Mouse (Mus musculus): ENCODE data around the gene Atp2a3.

Atp2a3 gene

DNA sequence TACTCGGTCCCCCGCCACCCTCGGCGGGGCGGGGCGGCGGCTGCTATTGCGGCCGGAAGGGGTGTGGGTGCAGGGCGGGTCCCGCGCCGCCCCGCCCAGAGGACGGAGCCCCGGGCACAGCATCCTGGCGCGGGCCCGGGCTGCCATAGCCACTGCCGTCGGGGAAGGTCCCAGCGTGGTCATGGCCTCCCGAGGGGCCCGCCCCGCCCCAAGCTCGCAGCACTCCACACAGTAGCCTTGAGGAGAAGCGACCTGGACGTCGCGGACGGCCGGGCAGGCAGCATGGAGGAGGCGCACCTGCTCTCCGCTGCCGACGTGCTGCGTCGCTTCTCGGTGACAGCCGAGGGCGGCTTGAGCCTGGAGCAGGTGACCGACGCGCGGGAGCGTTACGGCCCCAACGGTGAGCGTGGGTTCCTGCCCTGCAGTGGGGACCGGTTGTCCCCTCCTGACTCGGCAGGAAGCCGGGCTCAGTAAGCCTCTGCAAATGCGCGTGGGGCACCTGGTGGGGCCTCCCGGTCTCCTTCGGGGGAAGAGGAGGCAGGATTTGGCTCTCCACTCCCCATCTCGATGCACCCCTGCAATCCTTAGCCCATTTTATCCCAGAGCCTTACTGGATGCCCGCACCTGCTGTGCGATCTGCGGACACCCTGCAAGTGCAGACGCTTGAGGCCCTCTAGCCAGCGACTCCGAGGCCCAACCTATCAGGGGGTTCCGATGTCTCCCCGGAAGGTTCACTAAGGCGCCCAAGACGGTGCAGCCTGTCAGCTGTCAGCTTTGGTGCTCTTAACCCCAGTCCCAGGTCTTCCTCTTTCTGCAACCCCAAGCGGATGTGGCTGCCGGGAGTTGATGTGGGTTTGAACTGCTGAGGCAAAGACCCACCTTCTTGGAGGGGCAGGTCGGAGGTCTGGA, at the start of gene Atp2a3:
TSS of gene Atp2a3 (plus strand) at position 98 of the 909 bp plus-strand sequence.
- DNase-seq (ENCODE audit: low read depth, low spot score), result no peak

DNA sequence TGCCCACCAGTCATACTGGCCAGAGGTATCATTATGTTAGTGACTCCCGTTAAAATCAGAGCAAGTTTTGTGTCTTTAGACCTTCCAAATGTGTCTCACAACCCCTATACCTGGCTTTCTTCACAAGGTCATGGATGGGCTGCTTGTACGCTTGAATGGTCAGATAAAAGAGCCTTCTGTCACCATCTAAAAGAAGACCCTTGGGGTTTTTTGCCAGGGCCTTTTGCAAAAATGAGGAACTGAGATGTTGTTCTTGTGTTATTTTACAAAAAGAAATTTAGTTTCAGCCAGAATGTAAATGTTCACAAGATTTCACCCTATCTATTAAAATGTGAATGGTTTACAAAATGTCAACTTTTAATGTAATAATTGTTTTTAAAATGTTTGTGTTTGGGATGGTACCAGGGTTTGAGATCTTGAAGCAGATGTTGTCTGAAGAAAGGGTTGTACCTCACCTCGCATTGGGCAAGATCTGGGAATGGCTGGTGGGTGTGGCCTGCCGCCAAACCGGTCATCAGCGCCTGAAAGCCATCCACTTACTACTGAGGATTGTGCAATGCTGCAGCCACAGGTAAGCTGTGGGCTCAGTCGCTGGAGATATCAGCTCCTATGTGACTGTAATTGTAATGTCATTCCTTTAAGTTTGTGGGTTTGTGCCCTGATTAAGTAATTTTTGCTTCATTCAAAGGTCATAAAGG, 43.5 kb upstream of the Atp2a3 start:
- no peak for DNase-seq (ENCODE audit: low read depth, low spot score)

DNA sequence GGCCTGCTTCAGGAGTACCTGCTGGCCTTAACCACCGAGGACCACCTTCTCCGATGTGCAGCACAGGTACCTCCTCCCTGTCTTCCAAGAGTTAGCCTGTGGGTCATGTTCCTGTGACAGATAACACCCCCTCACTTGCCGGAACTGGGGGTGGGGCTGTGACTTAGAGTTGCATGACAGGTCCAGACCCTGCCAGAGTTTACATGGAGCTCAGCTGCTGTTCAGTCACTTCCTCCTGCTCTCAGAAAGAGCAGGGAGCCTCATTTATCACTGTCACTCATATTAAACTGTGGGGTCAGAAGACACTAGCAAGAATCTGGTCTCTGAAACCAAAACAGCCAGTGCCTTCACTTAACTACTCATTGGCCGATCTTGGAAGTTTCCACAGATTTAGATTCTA, 37.9 kb upstream of the Atp2a3 start:
- DNase-seq (ENCODE audit: low read depth, low spot score), result no peak

DNA sequence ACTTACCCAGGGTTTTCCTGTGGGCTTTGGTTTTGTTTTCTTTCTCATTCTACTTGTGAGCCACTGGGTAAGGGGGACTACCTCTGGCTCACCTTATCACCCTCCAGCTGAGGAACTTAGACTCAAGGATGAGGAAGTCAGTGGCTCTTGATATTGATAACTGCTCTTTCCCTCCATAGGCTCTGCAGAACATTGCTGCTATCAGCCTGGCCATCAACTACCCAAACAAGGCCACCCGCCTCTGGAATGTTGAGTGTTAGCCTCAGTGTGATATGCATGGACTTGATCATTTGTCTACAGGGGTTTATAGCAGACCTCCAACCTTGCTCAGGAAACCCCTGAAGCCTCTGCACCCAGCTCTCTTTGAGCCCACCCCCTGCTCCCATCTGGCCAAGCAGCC, 36.5 kb upstream of the Atp2a3 start:
- no peak for DNase-seq (ENCODE audit: low read depth, low spot score)

DNA sequence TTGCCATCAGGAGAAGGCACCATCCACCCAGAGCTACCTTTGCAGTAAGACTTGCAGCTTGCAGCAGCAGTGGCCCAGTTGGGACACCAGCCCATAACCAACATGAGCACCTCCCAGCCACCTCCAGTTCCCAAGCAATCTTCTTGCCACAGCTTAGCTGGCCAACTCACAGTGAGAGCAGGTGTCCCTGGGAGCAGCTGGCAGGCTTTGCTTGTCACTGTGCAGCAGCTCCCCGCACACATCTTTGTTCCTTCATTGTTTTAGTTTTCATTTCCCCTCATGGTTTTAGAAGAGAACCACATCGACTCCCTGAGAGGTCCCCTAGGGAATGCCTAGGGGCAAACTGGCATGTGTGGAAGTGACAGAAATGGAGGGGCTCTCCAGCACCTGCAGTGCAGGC, 35.9 kb upstream of the Atp2a3 start:
- DNase-seq (ENCODE audit: low read depth, low spot score), result no peak

DNA sequence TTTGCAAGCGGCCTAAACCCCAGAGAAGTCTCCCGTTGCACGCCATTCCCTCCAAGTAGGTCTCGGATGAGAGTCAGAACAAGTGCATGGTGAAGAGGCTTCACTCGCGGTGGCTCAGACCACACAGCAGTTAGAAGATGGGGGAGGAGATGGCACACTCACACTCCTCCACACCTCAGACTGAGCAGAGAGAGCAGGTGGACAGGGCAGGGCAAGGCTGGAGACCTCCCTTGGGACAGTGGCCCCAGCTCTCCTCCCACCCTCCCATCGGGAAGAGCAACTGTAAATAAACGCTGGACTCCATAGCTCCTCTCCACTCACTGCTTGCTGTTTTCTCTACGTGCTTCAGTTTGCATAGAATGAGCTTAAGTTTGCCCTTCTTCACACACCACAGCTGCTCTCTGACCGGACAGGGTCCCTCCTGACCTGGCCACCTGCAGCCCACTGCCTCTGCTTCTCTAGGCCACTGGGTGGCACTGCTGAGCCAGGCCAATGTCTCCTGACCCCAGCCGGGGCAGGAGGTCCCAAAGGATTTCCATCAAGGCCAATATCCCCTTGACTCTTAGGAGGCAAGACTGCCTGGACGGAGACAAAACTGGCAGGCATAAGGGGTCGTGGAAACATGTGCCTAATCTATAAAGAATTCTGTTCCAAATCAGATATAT, 34.6 kb upstream of the Atp2a3 start:
- no peak for DNase-seq (ENCODE audit: low read depth, low spot score)

DNA sequence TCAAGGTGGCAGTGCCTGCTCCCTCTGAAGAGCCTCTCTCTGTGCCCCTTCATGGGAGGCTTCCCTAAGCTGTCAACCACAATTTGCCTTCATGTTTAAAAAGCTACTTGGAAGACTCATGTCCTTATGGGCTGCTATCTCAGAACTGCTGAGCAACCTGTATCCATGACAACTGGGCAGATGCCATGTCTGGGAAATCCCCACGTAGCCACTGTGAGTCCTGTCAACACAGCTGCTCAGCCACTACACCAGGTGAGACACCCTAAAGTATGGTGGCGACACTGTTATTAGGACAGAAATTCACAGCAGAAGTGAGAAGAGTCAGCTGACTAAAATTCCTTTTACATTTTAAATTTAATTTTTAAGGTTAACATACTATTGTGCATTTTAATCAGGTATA, 32.5 kb upstream of the Atp2a3 start:
- no peak for DNase-seq (ENCODE audit: low read depth, low spot score)

DNA sequence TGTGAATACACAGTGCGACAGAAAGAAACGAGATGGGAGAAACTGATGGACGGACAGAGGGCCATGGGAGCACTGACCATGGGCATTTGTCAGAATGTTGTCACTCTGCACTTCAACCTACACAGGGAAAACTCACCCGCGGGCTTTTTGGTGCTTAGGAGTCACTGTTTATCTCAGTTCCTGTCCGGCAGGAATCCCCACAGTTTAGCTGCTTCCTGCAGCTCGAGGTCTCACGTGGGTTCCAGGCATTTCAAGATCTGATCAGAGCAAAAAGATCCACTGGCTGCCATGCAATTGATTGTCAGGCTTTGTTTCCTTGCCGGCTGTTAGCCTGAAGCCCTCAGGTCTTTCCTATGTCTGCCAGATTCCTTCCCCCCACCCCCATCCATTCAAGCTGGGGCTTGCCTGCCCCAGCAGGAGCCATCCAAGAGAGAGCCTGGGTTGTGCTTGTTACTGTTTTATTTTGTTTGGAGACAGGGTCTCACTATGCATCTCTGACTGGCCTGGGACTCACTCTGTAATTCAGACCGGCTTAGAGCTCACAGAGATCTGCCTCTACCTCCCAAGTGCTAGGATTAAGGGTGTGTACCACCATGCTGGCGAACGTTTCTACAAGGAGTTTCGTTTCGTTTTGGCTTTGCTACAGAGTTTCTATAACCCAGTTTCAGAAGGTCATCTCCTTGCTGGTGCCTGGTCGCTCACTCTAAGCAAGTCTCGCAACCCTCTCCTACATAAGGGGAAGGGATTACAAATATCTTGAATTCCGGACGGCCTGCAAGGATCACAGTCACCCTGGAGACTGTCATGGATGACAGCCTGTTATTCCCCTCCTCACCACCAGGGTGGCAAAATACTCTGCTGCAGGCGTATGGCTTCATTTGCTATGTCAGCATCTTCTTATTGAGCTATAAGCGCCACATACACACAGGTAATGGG, 20.5 kb upstream of the Atp2a3 start:
- DNase-seq (ENCODE audit: low read depth, low spot score), result no peak

DNA sequence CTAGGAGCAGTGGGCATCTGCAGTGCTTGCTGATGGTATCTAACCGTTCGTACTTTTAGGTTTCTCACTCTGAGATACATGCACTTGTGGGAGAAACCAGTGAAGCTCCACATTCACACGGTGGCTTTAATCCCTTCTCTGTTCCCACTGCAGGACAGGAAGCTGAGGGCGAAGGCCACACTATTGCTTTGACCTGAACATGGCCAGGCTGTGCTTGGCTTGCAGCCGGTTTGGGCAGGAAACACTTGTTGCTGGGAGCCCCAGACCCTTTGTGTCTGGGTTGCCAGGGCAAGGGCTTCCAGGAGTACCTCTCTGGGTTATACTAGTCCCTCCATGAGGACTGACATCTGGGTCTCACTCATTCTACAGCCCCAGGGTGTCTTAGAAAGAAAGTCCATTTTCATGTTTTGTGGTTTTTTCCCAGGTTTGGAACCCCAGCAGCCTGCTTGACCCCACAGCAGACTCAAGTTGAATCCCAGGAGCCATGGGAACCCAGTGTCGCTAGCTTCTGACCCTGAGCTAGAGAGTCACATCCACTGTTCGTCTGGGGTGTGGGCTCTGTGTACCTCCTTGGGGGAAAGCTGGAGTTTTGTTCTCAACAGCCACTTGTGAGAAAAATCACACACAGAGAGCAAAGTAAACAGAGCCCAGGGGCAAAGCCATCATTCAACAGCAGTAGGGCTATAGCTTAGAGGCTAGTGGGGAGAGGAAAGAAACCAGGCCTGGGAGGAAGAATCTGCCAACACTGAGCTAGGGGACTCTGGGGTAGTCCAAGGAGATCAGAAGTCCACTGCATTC, 15.8 kb upstream of the Atp2a3 start:
- no peak for DNase-seq (ENCODE audit: low read depth, low spot score)

DNA sequence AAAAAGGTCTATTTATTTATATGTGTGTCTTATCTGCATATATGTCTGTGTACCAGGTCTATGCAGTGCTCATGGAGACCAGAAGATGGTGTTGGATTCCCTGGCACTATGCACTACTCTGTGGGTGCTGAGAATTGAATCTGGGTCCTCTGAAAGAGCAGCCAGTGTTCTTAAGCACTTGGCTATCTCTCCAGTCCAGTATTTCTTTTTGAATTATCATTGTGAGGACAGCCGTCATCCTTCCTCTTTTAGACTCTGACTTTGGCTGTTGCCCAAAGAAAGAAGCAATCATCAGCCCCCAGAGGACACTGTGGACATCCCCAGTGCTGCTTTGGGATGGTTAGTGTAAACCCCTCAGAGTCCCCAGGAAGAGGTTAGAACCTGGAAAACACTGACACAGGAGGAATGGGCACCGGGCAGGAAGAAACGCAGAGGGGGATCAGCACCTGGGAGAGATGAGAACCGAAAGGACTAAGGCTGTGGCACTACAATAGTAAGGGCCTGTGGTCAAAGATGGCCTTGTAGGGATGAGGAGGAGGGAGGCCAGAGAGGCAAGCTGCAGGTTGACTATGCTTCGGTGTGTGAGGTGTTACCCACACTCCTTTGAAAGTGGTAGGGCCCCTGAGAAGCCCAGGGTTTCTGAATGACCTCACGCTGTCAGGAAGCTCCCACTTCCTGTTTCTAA, 15.0 kb upstream of the Atp2a3 start:
- no peak for DNase-seq (ENCODE audit: low read depth, low spot score)

DNA sequence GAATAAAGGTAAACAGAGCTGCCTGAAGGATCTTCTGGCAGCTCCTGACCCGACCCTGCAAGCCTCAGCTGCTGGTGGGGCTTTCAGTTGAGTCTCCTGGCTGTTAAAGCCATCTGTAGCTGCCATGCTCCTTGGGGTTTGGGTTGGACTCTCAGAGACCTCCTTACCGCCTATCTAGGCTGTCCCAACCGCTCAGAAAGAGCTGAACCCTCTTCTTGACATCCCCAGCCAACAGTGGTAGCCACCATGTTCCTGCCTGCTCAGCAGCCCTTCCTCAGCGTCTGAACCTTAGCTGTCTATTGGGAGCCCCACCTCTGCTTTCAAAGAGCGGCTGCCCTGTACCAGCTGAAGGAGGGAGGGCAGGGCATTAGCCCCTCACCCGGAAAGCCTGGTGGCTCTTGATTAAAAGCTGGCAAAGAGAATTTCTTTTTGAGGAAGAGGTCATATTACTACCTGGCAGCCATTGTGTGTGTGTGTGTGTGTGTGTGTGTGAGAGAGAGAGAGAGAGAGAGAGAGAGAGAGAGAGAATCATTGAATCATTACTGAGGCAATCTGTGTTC, 14.3 kb upstream of the Atp2a3 start:
- no peak for DNase-seq (ENCODE audit: low read depth, low spot score)

DNA sequence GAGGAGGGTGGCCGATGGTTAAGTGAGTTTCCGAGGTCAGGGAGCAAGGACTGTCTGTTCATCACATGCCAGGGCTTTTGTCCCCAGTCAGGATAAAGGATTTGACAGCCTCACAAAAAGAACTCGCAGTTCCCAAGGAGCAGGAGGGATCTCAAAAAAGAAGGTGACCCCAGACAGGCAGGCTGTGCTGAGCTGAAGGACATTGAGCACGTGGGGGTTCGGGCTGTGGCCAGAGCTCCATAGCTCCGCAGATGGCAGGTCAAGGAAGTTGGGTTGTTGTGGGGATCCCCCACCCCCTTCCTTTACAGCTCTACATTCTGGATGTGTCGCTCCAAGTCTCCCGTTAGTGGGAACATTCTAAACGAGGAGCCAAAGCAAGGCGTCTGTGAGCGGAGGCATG, 13.1 kb upstream of the Atp2a3 start:
- no peak for DNase-seq (ENCODE audit: low read depth, low spot score)

DNA sequence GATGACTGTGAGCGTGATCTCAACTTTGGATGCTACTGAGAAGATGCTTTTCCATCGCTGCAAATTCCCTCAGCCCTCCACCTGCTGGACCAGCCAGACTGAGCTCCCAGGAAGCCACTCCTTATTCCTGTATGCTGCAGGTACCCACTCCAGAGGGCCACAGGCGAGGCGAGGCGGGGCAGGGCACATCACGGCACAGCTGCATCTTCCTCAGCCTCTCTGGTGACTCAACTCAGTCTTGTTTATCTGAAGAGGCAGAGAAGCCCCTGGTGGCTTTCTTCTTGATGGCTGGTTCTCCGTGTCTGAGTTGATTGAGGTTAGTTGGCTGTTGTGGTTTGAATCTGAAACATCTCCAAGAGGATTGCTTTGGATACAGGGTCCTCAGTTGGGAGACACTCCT, 12.7 kb upstream of the Atp2a3 start:
- DNase-seq (ENCODE audit: low read depth, low spot score), result no peak

DNA sequence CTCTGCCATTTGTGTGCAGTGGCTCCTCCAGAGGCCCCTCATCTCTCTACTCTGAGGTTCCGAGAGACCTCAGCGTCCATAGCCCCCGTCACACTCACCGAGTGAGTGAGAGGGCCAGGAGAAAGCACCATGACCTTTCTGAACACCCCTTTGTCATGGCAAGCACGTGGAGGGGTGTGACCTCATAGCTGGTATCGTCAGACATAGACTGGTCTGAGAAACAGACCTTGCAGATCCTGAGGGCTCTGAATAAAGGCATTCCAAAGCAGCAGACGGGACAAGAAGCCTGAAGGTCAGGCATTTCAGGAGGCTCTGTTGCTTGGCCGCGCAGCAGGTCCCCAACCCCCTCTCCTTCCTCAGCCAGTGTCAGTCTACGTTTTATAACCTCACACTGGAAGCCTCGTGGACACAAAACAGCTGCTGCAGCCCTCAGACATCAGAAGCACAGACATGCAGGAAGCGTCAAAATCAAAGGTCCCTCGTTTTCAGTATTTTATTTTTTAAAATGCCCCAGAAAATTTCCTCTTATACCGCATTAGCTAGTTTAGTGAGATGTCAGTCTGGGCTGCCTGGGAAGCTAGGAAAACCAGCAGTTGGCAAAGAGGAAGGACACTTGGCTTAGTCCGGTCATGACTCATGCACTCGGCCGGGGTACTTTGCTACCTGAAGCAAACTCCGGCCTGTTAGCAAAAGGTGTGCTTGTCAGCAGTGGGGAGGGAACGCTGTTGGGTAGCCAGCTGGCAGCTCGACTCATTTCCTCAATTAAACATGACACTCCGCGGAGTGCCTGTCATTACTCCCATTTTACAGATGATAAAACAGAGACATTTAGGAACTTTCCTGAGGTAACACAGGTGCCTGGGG, 9.6 kb upstream of the Atp2a3 start:
- DNase-seq (ENCODE audit: low read depth, low spot score), result no peak

DNA sequence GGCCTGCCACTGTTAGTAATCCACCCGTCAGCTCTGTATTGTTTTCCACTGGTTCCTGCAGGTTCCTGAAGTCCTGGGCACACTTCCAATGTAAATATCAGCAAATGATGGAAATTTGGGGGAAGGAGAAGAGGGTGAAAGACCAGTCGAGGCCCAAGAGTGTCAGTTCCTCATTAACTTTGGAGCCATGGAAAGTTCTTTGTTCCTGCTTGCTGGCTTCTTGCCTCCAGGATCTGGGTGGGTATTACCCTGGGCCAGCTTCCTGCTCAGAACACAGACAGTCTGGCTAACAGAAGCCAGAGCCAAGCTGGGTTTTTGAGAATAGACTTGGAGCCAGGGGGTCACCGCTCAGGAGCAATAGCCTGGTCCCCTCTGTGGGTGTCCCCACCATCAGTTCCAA, 8.7 kb upstream of the Atp2a3 start:
- DNase-seq (ENCODE audit: low read depth, low spot score), result no peak

DNA sequence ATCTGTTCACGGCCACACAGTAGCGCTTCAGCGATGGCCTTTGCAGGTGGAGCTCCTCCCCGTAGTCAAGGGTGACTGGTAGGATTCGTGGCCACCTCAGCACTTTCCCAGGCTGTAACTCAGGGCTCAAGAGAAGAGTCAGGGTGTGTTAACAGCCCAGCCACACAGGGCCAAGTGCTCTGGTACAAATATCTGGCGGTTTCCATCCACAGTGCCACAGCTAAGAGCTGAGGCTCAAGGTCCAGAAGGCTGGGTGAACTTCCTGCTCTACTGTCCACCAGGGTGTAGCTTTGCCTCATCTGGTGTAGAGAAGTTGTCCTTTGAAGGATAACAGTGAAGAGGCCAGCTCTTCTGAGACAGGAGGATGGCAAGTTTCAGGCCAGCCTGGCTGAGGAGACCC, 8.3 kb upstream of the Atp2a3 start:
- DNase-seq (ENCODE audit: low read depth, low spot score), result no peak

DNA sequence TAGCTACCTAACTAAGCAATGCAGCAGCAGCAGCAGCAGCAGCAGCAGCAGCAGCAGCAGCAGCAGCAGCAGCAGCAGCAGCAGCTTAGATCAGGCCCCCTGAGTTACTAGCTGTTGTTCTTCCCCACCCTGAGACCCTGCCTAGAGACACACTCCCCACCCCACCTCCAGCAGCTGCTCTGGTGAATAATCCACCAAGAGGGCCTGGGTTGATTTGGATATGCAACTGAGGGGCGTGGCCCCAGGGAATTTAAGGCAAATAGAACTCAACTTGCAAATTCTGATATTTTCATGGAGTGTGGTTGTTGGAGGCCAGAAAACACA, 7.9 kb upstream of the Atp2a3 start:
- no peak for DNase-seq (ENCODE audit: low read depth, low spot score)

DNA sequence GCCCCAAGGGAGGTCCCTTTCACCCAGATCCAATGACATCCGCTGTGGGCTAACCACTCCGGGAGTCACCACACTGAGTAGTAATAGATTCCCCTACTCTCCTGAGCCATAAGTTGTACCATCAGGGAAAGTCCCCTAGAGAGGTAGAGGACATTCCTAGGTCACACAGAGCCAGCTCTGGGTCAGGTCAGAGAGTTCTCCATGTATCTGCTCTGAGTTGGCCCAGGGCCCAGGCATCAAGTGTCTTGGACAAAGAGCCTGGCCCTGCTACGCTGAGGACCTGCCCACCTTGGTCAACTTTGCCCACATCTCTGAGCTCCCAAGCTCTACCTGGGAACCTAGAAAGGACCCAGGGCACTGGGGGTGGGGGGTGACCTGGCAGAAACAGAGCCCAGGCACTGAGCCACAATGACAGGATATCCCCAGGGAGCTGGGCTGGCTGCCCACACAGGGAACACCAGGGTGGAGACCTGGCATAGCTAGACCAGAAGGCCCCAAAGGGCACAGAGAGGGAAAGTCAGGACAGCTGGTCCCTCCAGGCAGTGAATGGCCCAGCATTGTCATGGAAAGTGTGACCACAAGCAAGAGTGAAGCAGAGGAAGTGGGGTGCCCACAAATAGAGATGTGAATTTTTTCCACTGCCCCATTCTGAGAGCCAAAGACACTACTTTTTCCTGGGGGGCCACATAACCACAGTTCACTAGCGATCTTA, 7.4 kb upstream of the Atp2a3 start:
- DNase-seq (ENCODE audit: low read depth, low spot score), result no peak

Measured in brain, embryonic 18.5 days (tissue).